Mouse (Mus musculus) embryonic facial prominence, embryonic 11.5 days (tissue): ENCODE measurements at regions not wholly inside any gene's neighbourhood (a gene's known extent, or its start where the extent isn't known, plus 50 kb on each side); places are given as distances from the start of the nearest gene placed in this dataset.

Experiments used
- ATAC-seq: fragments of 200-750 bp; cut with Nextera tagmentation; replicated peaks from 2 replicates; pipeline ENCODE4 v1.8.0; 2017; ENCODE audit warnings: low read depth; ENCODE audit not compliant: insufficient number of reproducible peaks, low FRiP score, low TSS enrichment
- DNase-seq: peaks from one replicate; pipeline ENCODE4 v3.0.0-alpha.2; 2015; ENCODE audit warnings: low spot score
- H3K27ac ChIP-seq: fragments of 300-500 bp; sonication (generic); replicated peaks from 2 replicates; pipeline ENCODE4 v1.5.1; 2014; ENCODE audit warnings: mild to moderate bottlenecking, low read depth, low read length, control low read depth
- H3K27me3 ChIP-seq: fragments of 300-500 bp; sonication (generic); 2 replicates; pipeline ENCODE4 v1.6.1; 2014; ENCODE audit warnings: mild to moderate bottlenecking, low read length, moderate library complexity, mixed read lengths; ENCODE audit not compliant: control insufficient read depth, insufficient read depth
- H3K36me3 ChIP-seq: fragments of 300-500 bp; sonication (generic); replicated peaks from 2 replicates; pipeline ENCODE4 v1.6.1; 2014; ENCODE audit warnings: low read depth, mild to moderate bottlenecking, low read length, moderate library complexity, mixed read lengths; ENCODE audit not compliant: control insufficient read depth, insufficient read depth
- H3K4me1 ChIP-seq: fragments of 300-500 bp; sonication (generic); 2 replicates; pipeline ENCODE4 v1.6.1; 2014; ENCODE audit warnings: low read length, mixed read lengths; ENCODE audit not compliant: control insufficient read depth, insufficient read depth
- H3K4me2 ChIP-seq: fragments of 300-500 bp; sonication (generic); 2 replicates; pipeline ENCODE4 v1.6.1; 2014; ENCODE audit warnings: low read depth, mild to moderate bottlenecking, control low read depth, low read length, moderate library complexity
- H3K4me3 ChIP-seq: fragments of 300-500 bp; sonication (generic); 2 replicates; pipeline ENCODE4 v1.5.1; 2014; ENCODE audit warnings: low read depth, low read length, control low read depth
- H3K9ac ChIP-seq: fragments of 300-500 bp; sonication (generic); replicated peaks from 2 replicates; pipeline ENCODE4 v1.6.1; 2014; ENCODE audit warnings: mild to moderate bottlenecking, control low read depth, low read length
- H3K9me3 ChIP-seq: fragments of 300-500 bp; sonication (generic); replicated peaks from 2 replicates; pipeline ENCODE4 v1.6.1; 2016; ENCODE audit warnings: mild to moderate bottlenecking, low read length, inconsistent platforms, mixed read lengths; ENCODE audit not compliant: control insufficient read depth
- WGBS: fragments of 180-500 bp; shearing (Covaris S2); extraction: QIAGEN DNeasy Blood & Tissue Kit; methylation state at CpG from one replicate; pipeline ENCODE4 v1.1.7; 2014; 5-methylcytosine and 5-hydroxymethylcytosine counted together

GRCm38 (mm10) chr13:44001861-44002545, 217.4 kb downstream of the Cd83 start:
- Histone ChIP-seq H3K9ac (no peak overlapping the region), H3K4me2 (no peak overlapping the region), H3K27me3 (no peaks in the 10 kb centered on the region), H3K4me3 (no peak overlapping the region), H3K4me1 (no peaks in the 10 kb centered on the region), H3K27ac (no peak overlapping the region), H3K9me3 (no peaks in the 10 kb centered on the region), H3K36me3 (no peaks in the 10 kb centered on the region)
- DNase-seq = no peak
- 81% methylated on average over 12 of the region's 12 CpGs for WGBS
- ATAC-seq = no peak

- H3K9me3 ChIP-seq = no peaks in the 10 kb centered on the region
- H3K27me3 ChIP-seq = no peaks in the 10 kb centered on the region
- no peaks in the 10 kb centered on the region for H3K4me1 ChIP-seq
- no peaks in the 10 kb centered on the region for H3K36me3 ChIP-seq
- H3K4me2 ChIP-seq = no peak overlapping the region
- no peak overlapping the region for H3K4me3 ChIP-seq
- 88% methylated on average over 2 of the region's 2 CpGs for WGBS
- H3K27ac ChIP-seq = no peak overlapping the region
- H3K9ac ChIP-seq = no peak overlapping the region
- DNase-seq (no peak), ATAC-seq (no peak)
These were observed 228.3 kb downstream of the Cd83 start for GRCm38 (mm10) chr13:44012868-44013267.

GRCm38 (mm10) chr13:44018489-44019303, 234.1 kb downstream of the Cd83 start:
- DNase-seq (peak; percentile 42), ATAC-seq (no peak)
- Histone ChIP-seq H3K27me3 (no peaks in the 10 kb centered on the region), H3K27ac (no peak overlapping the region), H3K9ac (no peak overlapping the region), H3K36me3 (no peaks in the 10 kb centered on the region), H3K4me1 (peaks cover 2% of the 10 kb centered on the region; the same call in 1 of the 2 replicates), H3K4me3 (no peak overlapping the region), H3K4me2 (no peak overlapping the region), H3K9me3 (no peaks in the 10 kb centered on the region)
- 15% methylated on average over 8 of the region's 8 CpGs for WGBS

- ATAC-seq = no peak
- no peak overlapping the region for H3K27ac ChIP-seq
- DNase-seq = no peak
- no peaks in the 10 kb centered on the region for H3K9me3 ChIP-seq
- no peak overlapping the region for H3K4me2 ChIP-seq
- no peak overlapping the region for H3K9ac ChIP-seq
- H3K36me3 ChIP-seq = no peaks in the 10 kb centered on the region
- H3K4me1 ChIP-seq = peaks cover 2% of the 10 kb centered on the region; the same call in 1 of the 2 replicates
- no peak overlapping the region for H3K4me3 ChIP-seq
- no peaks in the 10 kb centered on the region for H3K27me3 ChIP-seq
These were observed 234.7 kb downstream of the Cd83 start for GRCm38 (mm10) chr13:44019304-44019583.

- no peak for ATAC-seq
- Histone ChIP-seq H3K27ac (no peak overlapping the region), H3K27me3 (no peaks in the 10 kb centered on the region), H3K4me1 (peaks cover 2% of the 10 kb centered on the region; the same call in 1 of the 2 replicates), H3K4me3 (no peak overlapping the region), H3K9ac (no peak overlapping the region), H3K4me2 (no peak overlapping the region), H3K9me3 (no peaks in the 10 kb centered on the region), H3K36me3 (no peaks in the 10 kb centered on the region)
- 26% methylated on average over 7 of the region's 7 CpGs for WGBS
- no peak for DNase-seq
These were observed 236.3 kb downstream of the Cd83 start for GRCm38 (mm10) chr13:44020851-44021250.

- WGBS = 70% methylated on average over 10 of the region's 10 CpGs
- no peak for ATAC-seq
- Histone ChIP-seq H3K27ac (no peak overlapping the region), H3K27me3 (no peaks in the 10 kb centered on the region), H3K9me3 (no peaks in the 10 kb centered on the region), H3K4me3 (no peak overlapping the region), H3K4me2 (no peak overlapping the region), H3K9ac (no peak overlapping the region), H3K4me1 (peaks cover 2% of the 10 kb centered on the region; the same call in 1 of the 2 replicates), H3K36me3 (no peaks in the 10 kb centered on the region)
- DNase-seq = no peak
These were observed 237.5 kb downstream of the Cd83 start for GRCm38 (mm10) chr13:44022106-44022505.

GRCm38 (mm10) chr13:44024612-44025011, 240.0 kb downstream of the Cd83 start:
- DNase-seq = no peak
- Histone ChIP-seq H3K9me3 (no peaks in the 10 kb centered on the region), H3K4me3 (no peak overlapping the region), H3K27ac (no peak overlapping the region), H3K36me3 (no peaks in the 10 kb centered on the region), H3K27me3 (no peaks in the 10 kb centered on the region), H3K4me1 (no peaks in the 10 kb centered on the region; the same call in 1 of the 2 replicates), H3K4me2 (no peak overlapping the region), H3K9ac (no peak overlapping the region)
- 53% methylated on average over 3 of the region's 3 CpGs for WGBS
- ATAC-seq = no peak
